Mouse (Mus musculus) neutrophil, adult 83 days (primary cell): ENCODE results near the gene Insyn1. TPM values are rescaled to one million over a fixed set of nuclear protein-coding genes. Genes with fewer than 3 reads are reported as not detected.

Source experiments
- total RNA-seq, 2 experiments: library from RNA; stranded (reverse); gene quantifications; one replicate each; pipeline ENCODE4 v1.2.4; 2023

The Insyn1 gene
- total RNA-seq: not detected

GRCm38 (mm10) chr9:58487851-58488801, at the start of gene Insyn1:
Gene Insyn1 (plus strand): TSS chr9:58488603.

Other genes with a start within 250 kb of the Insyn1 start
- 10 to 100 TPM; 41.8 to 43.1 TPM for gene Pml, start 238.8 kb upstream of the Insyn1 start, total RNA-seq
- gene Stoml1, start 235.4 kb upstream of the Insyn1 start, total RNA-seq: 10 to 100 TPM; 10.8 to 15.5 TPM
- gene Loxl1, start 175.4 kb upstream of the Insyn1 start, total RNA-seq: not detected
- gene Tbc1d21, start 118.1 kb upstream of the Insyn1 start, total RNA-seq: not detected
- 1 to 10 TPM; 1.2 to 2.0 TPM for gene Cd276, start 66.8 kb downstream of the Insyn1 start, total RNA-seq
- gene Nptn, start 93.6 kb downstream of the Insyn1 start, total RNA-seq: 100 to 1,000 TPM; 148 to 174 TPM